ENCODE assay signal across 9 mouse cellular contexts in the genomic region with DNA sequence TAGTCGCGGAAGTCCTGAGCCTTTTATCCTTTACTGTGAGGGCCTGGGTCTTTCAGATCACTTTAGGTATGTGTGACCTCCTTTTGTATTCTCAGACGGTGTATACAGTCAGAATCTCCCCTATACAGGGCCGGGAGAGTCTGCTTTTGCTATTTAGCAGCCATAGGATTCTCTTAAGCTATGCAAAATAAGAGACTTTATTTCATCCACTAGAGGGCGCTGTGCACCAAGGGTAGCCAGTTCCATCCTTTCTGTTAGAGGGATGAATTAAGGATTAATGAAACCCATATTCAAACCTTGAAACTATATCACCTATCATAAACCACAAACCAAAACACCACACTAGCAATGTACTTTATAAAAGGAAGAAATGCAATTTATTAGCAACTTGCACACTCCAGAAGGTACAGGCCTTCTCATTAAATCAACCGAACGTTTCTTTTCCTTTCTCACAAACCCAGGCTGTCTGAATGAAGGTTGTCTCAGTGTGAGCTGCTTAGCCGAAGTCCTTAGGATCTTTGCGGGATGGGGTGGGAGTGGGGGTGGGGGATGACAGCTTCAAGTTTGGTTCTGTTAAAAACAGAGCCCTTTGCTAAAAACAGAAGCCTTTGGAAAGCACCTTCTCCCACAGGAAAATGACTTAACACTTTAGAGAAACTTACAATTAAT.
A peak's percentile ranks its signal among the peaks of the same experiment; 100 is the strongest.
DNase-seq lines count a peak whose midpoint lies in the region; ATAC-seq and TF ChIP-seq lines count a peak whose summit lies in the region.
"Had no signal": no experiment of that assay in that cellular context is flagged by ENCODE, and none has a peak within 500 bp of the region (broad histone marks: within the 10 kb centered on the region; RNA-seq: fewer than 3 reads in every experiment).

No protein-coding gene starts in this region.

- H3K36me3 ChIP-seq in G1E (replicated peaks), result no peaks in the 10 kb centered on the region
- no peaks in the 10 kb centered on the region for H3K36me3 ChIP-seq in liver, postnatal 0 days (replicated peaks; ENCODE audit: insufficient read depth, low read length)
- H3K36me3 ChIP-seq: heart, embryonic 13.5 days had no signal

- no peak overlapping the region for H3K27ac ChIP-seq in liver, postnatal 0 days (ENCODE audit: low read depth)
- H3K27ac ChIP-seq: heart, embryonic 13.5 days had no signal

- no peak; the same call in 1 of the 2 replicates for ATAC-seq in G1E (ENCODE audit: extremely low read depth, insufficient number of reproducible peaks, low FRiP score, poor library complexity, severe bottlenecking)
- ATAC-seq in liver, postnatal 0 days, result no peak
- no peak for ATAC-seq in erythroblast, adult 5-6 weeks (replicated peaks; ENCODE audit: low FRiP score, poor library complexity, severe bottlenecking)

- no peak overlapping the region for H3K4me3 ChIP-seq in G1E (ENCODE audit: low read depth, low read length)
- H3K4me3 ChIP-seq in liver, postnatal 0 days (ENCODE audit: low read depth, low read length), result no peak overlapping the region
- H3K4me3 ChIP-seq: heart, embryonic 13.5 days had no signal

- H3K9ac ChIP-seq in liver, postnatal 0 days (replicated peaks), result no peak overlapping the region
- H3K9ac ChIP-seq: heart, embryonic 13.5 days had no signal

- DNase-seq in B cell, adult 2 months, result peak; percentile 9 to 16
- peak; percentile 7 for DNase-seq in G1E (ENCODE audit: low spot score)
- DNase-seq in cerebellum, postnatal 14 days, result peak; percentile 83 to 85
- DNase-seq in frontal cortex, postnatal 36 days (ENCODE audit: low spot score in 2 of 2), result peak; percentile 48 to 75
- DNase-seq in kidney, postnatal 14 days, result peak; percentile 58
- DNase-seq in liver, postnatal 0 days, result peak; percentile 25
- peak; percentile 54 for DNase-seq in retina, postnatal 7 days (ENCODE audit: low read depth, low spot score)

- H3K27me3 ChIP-seq in G1E (ENCODE audit: insufficient read depth, low read length), result no peaks in the 10 kb centered on the region
- H3K27me3 ChIP-seq in liver, postnatal 0 days (ENCODE audit: insufficient read depth, low read length), result no peaks in the 10 kb centered on the region
- H3K27me3 ChIP-seq: heart, embryonic 13.5 days had no signal

- H3K4me1 ChIP-seq in G1E (ENCODE audit: insufficient read depth, low read depth, low read length), result no peaks in the 10 kb centered on the region
- H3K4me1 ChIP-seq in liver, postnatal 0 days (ENCODE audit: insufficient read depth), result no peaks in the 10 kb centered on the region

- TF ChIP-seq EP300 in liver, postnatal 0 days (IDR thresholded peaks at IDR 0.05; ENCODE audit: low read depth), result no peak

- H3K9me3 ChIP-seq in G1E (replicated peaks), result no peaks in the 10 kb centered on the region
- no peaks in the 10 kb centered on the region for H3K9me3 ChIP-seq in liver, postnatal 0 days (ENCODE audit: low read length)
- H3K9me3 ChIP-seq: heart, embryonic 13.5 days had no signal

- TF ChIP-seq CTCF in G1E (IDR thresholded peaks at IDR 0.05; ENCODE audit: low read depth, low read length), result 0 out of 2 replicates have a peak, but pooled peaks have one; percentile 21
- TF ChIP-seq CTCF in liver, postnatal 0 days (IDR thresholded peaks at IDR 0.05; ENCODE audit: low read depth), result peak; percentile 84

- H3K4me2 ChIP-seq in liver, postnatal 0 days (ENCODE audit: low read depth, low read length), result no peak overlapping the region
- H3K4me2 ChIP-seq: heart, embryonic 13.5 days had no signal

- WGBS in liver, postnatal 0 days (ENCODE audit: insufficient replicate concordance), result 36% methylated on average over 9 of the region's 9 CpGs

Comparison
In these comparisons a context has a peak if more than half of its experiments do, and no peak if none do; other contexts are left out.
1. DNase-seq: peak in every context shown above with its lines; median percentile 84 in cerebellum, postnatal 14 days; 62 in frontal cortex, postnatal 36 days; 58 in kidney, postnatal 14 days; 54 in retina, postnatal 7 days; 25 in liver, postnatal 0 days; 12 in B cell, adult 2 months; 7 in G1E.